Mouse (Mus musculus): ENCODE results near the gene Nfya. TPM values are rescaled to one million over a fixed set of nuclear protein-coding genes. Genes with fewer than 3 reads are reported as not detected.

Nfya gene
- polyA plus RNA-seq, 1 experiment from 2014 or later = 3.5 TPM

DNA sequence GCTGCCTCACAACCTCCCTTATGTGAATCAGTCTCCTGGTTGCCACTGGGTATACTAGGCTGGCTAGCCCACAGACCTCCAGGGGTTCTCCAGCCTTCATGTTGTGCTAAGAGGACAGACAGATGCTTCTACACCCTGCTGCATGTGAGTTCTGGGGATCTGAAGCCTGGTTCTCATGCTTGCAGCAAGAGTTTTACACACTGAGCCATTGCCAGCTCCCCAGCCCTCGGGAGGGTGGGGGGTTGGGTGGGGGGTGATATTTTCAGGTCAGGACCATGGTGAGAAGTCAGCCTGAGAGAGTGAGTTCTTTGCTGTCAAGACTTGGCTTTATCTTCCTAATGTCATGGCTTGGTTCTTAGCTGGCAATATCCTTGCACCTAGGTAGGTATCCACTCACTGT is 9.1 kb upstream of the Nfya start:
- peak overlapping the region; percentile 53; the same call in 1 of the 2 replicates for H3K27ac ChIP-seq (replicated peaks)
- no peaks in the 10 kb centered on the region for H3K9me3 ChIP-seq (ENCODE audit: control insufficient read depth, low read length)
- no peak overlapping the region for H3K4me3 ChIP-seq (ENCODE audit: low read depth, low read length)
- H3K4me1 ChIP-seq (replicated peaks; ENCODE audit: control insufficient read depth, insufficient read depth) = no peaks in the 10 kb centered on the region
- 73% methylated on average over 1 of the region's 1 CpGs for WGBS
- DNase-seq (ENCODE audit: low spot score) (no peak), ATAC-seq (ENCODE audit: low FRiP score, low TSS enrichment) (no peak)
- H3K27me3 ChIP-seq (ENCODE audit: control insufficient read depth, insufficient read depth, low read length) = no peaks in the 10 kb centered on the region
- no peak overlapping the region for H3K9ac ChIP-seq (ENCODE audit: low read length)
- no peak overlapping the region for H3K4me2 ChIP-seq (replicated peaks; ENCODE audit: low read depth)
- H3K36me3 ChIP-seq (ENCODE audit: control insufficient read depth, insufficient read depth, low read length) = peaks cover 7% of the 10 kb centered on the region
- TF ChIP-seq EP300 (optimal IDR thresholded peaks at IDR 0.05) = no peak

- Histone ChIP-seq H3K9ac (ENCODE audit: low read length) (no peak overlapping the region), H3K27me3 (ENCODE audit: control insufficient read depth, insufficient read depth, low read length) (no peaks in the 10 kb centered on the region), H3K9me3 (ENCODE audit: control insufficient read depth, low read length) (no peaks in the 10 kb centered on the region), H3K4me1 (replicated peaks; ENCODE audit: control insufficient read depth, insufficient read depth) (no peaks in the 10 kb centered on the region), H3K27ac (replicated peaks) (peak overlapping the region; percentile 53; the same call in 1 of the 2 replicates), H3K36me3 (ENCODE audit: control insufficient read depth, insufficient read depth, low read length) (peaks cover 9% of the 10 kb centered on the region), H3K4me2 (replicated peaks; ENCODE audit: low read depth) (peak overlapping the region; percentile 25; the same call in 1 of the 2 replicates), H3K4me3 (ENCODE audit: low read depth, low read length) (no peak overlapping the region)
- ATAC-seq (ENCODE audit: low FRiP score, low TSS enrichment) (peak; percentile 80), DNase-seq (ENCODE audit: low spot score) (peak; percentile 60)
- no peak for TF ChIP-seq CTCF (IDR thresholded peaks at IDR 0.05; ENCODE audit: low read depth)
- TF ChIP-seq EP300 (optimal IDR thresholded peaks at IDR 0.05) = no peak
- 62% methylated on average over 7 of the region's 7 CpGs for WGBS
These were observed 8.5 kb upstream of the Nfya start for GRCm38 (mm10) chr17:48418174-48418573.

GRCm38 (mm10) chr17:48417521-48417920 is 7.8 kb upstream of the Nfya start:
- no peak overlapping the region for H3K9ac ChIP-seq (ENCODE audit: low read length)
- H3K4me2 ChIP-seq (replicated peaks; ENCODE audit: low read depth) = no peak overlapping the region
- 0 out of 2 replicates have a peak overlapping the region, but pooled peaks have one; percentile 35 for H3K27ac ChIP-seq (replicated peaks)

GRCm38 (mm10) chr17:48416425-48417195 is 6.9 kb upstream of the Nfya start:
- peak; percentile 76 for DNase-seq (ENCODE audit: low spot score)
- peak; percentile 92 for ATAC-seq (ENCODE audit: low FRiP score, low TSS enrichment)

More at GRCm38 (mm10) chr17:48417521-48417920, 7.8 kb upstream of the Nfya start:
- H3K36me3 ChIP-seq (ENCODE audit: control insufficient read depth, insufficient read depth, low read length) = peaks cover 9% of the 10 kb centered on the region
- TF ChIP-seq EP300 (optimal IDR thresholded peaks at IDR 0.05) = no peak
- TF ChIP-seq CTCF (IDR thresholded peaks at IDR 0.05; ENCODE audit: low read depth) = no peak
- ATAC-seq (ENCODE audit: low FRiP score, low TSS enrichment) (no peak), DNase-seq (ENCODE audit: low spot score) (no peak)
- WGBS = 75% methylated on average over 6 of the region's 6 CpGs
- H3K9me3 ChIP-seq (ENCODE audit: control insufficient read depth, low read length) = no peaks in the 10 kb centered on the region
- H3K4me3 ChIP-seq (ENCODE audit: low read depth, low read length) = no peak overlapping the region
- H3K4me1 ChIP-seq (replicated peaks; ENCODE audit: control insufficient read depth, insufficient read depth) = no peaks in the 10 kb centered on the region
- H3K27me3 ChIP-seq (ENCODE audit: control insufficient read depth, insufficient read depth, low read length) = no peaks in the 10 kb centered on the region

DNA sequence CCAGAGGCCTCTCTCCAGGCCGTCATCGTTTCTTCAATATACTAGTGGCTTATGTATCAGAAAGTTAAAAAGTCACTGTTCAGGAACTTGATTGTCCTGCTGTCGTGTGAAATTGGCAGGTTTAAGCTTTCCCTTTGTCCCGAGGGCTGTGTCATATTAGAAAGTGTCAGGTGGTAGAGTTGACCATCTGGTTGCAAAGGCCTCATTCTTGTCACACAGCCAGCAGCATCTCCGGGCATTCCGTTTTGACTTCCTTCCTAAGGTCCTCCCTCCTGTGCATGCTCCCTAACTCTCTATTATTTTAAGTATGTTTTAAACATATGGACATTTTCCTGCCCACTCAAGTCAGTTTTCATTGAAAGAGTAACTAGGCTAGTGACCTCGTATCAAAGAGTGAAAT is 6.3 kb upstream of the Nfya start:
- 69% methylated on average over 7 of the region's 7 CpGs for WGBS
- no peak for DNase-seq (ENCODE audit: low spot score)
- Histone ChIP-seq H3K36me3 (ENCODE audit: control insufficient read depth, insufficient read depth, low read length) (peaks cover 9% of the 10 kb centered on the region), H3K4me3 (ENCODE audit: low read depth, low read length) (no peak overlapping the region), H3K27me3 (ENCODE audit: control insufficient read depth, insufficient read depth, low read length) (no peaks in the 10 kb centered on the region), H3K9ac (ENCODE audit: low read length) (no peak overlapping the region), H3K27ac (replicated peaks) (no peak overlapping the region), H3K4me2 (replicated peaks; ENCODE audit: low read depth) (no peak overlapping the region), H3K9me3 (ENCODE audit: control insufficient read depth, low read length) (no peaks in the 10 kb centered on the region), H3K4me1 (replicated peaks; ENCODE audit: control insufficient read depth, insufficient read depth) (peaks cover 2% of the 10 kb centered on the region; the same call in 1 of the 2 replicates)
- no peak for TF ChIP-seq EP300 (optimal IDR thresholded peaks at IDR 0.05)
- no peak for ATAC-seq (ENCODE audit: low FRiP score, low TSS enrichment)

More at GRCm38 (mm10) chr17:48416425-48417195, 6.9 kb upstream of the Nfya start:
- no peak overlapping the region for H3K4me3 ChIP-seq (ENCODE audit: low read depth, low read length)
- H3K27me3 ChIP-seq (ENCODE audit: control insufficient read depth, insufficient read depth, low read length) = no peaks in the 10 kb centered on the region
- WGBS = 70% methylated on average over 14 of the region's 14 CpGs
- H3K4me2 ChIP-seq (replicated peaks; ENCODE audit: low read depth) = no peak overlapping the region
- TF ChIP-seq EP300 (optimal IDR thresholded peaks at IDR 0.05) (no peak), CTCF (IDR thresholded peaks at IDR 0.05; ENCODE audit: low read depth) (peak; percentile 77)
- H3K36me3 ChIP-seq (ENCODE audit: control insufficient read depth, insufficient read depth, low read length) = peaks cover 9% of the 10 kb centered on the region
- no peak overlapping the region for H3K9ac ChIP-seq (ENCODE audit: low read length)
- no peaks in the 10 kb centered on the region for H3K9me3 ChIP-seq (ENCODE audit: control insufficient read depth, low read length)
- no peaks in the 10 kb centered on the region; the same call in 1 of the 2 replicates for H3K4me1 ChIP-seq (replicated peaks; ENCODE audit: control insufficient read depth, insufficient read depth)
- H3K27ac ChIP-seq (replicated peaks) = no peak overlapping the region

- peak overlapping the region; percentile 95; the same call in 1 of the 2 replicates for H3K27ac ChIP-seq (replicated peaks)
- DNase-seq (ENCODE audit: low spot score) (no peak), ATAC-seq (ENCODE audit: low FRiP score, low TSS enrichment) (no peak)
- peaks cover 2% of the 10 kb centered on the region; the same call in 1 of the 2 replicates for H3K4me1 ChIP-seq (replicated peaks; ENCODE audit: control insufficient read depth, insufficient read depth)
- no peaks in the 10 kb centered on the region for H3K27me3 ChIP-seq (ENCODE audit: control insufficient read depth, insufficient read depth, low read length)
- peak overlapping the region; percentile 80 for H3K4me2 ChIP-seq (replicated peaks; ENCODE audit: low read depth)
- TF ChIP-seq CTCF (IDR thresholded peaks at IDR 0.05; ENCODE audit: low read depth) = no peak
- WGBS = 18% methylated on average over 8 of the region's 8 CpGs
- peak overlapping the region; percentile 66 for H3K4me3 ChIP-seq (ENCODE audit: low read depth, low read length)
- peak overlapping the region; percentile 76 for H3K9ac ChIP-seq (ENCODE audit: low read length)
- H3K9me3 ChIP-seq (ENCODE audit: control insufficient read depth, low read length) = no peaks in the 10 kb centered on the region
- peaks cover 9% of the 10 kb centered on the region for H3K36me3 ChIP-seq (ENCODE audit: control insufficient read depth, insufficient read depth, low read length)
These were observed 1.5 kb upstream of the Nfya start for GRCm38 (mm10) chr17:48411241-48411640.
